Mouse (Mus musculus) liver, embryonic 14.5 days (tissue): ENCODE data around the gene Obscn. TPM values are rescaled to one million over a fixed set of nuclear protein-coding genes. Genes with fewer than 3 reads are reported as not detected.

Source experiments
- ATAC-seq: fragments of 200-750 bp; cut with Nextera tagmentation; 2 replicates; pipeline ENCODE4 v1.8.0; 2017; ENCODE audit warnings: moderate number of reproducible peaks, mild to moderate bottlenecking, moderate library complexity; ENCODE audit not compliant: insufficient read depth
- DNase-seq, 3 experiments: peaks; one replicate each; pipeline ENCODE4 v3.0.0-alpha.2; 2012 to 2013; ENCODE audit warnings: low read depth in 3 of 3, low spot score in 3 of 3
- H3K27ac ChIP-seq: fragments of 300-500 bp; sonication (generic); 2 replicates; pipeline ENCODE4 v1.5.1; 2014; ENCODE audit warnings: moderate library complexity, mild to moderate bottlenecking, control low read depth, inconsistent platforms
- H3K27me3 ChIP-seq: fragments of 300-500 bp; sonication (generic); 2 replicates; pipeline ENCODE4 v1.6.1; 2014; ENCODE audit warnings: mild to moderate bottlenecking, low read length, moderate library complexity; ENCODE audit not compliant: control insufficient read depth, insufficient read depth
- H3K36me3 ChIP-seq: fragments of 300-500 bp; sonication (generic); replicated peaks from 2 replicates; pipeline ENCODE4 v1.6.1; 2014; ENCODE audit warnings: low read depth; ENCODE audit not compliant: control insufficient read depth, insufficient read depth
- H3K4me1 ChIP-seq, 2 experiments: fragments of 200-500 bp in 1 of 2; fragments of 300-500 bp in 1 of 2; sonication (generic) in 1 of 2; replicated peaks; 2 replicates each; pipeline ENCODE4 v1.6.1; 2012 to 2014; ENCODE audit warnings: antibody characterized with exemption in 1 of 2, inconsistent platforms in 1 of 2, low read length in 1 of 2; ENCODE audit not compliant: control insufficient read depth in 2 of 2, insufficient read depth in 2 of 2
- H3K4me2 ChIP-seq: fragments of 300-500 bp; sonication (generic); 2 replicates; pipeline ENCODE4 v1.6.1; 2014; ENCODE audit warnings: low read depth, mild to moderate bottlenecking, control low read depth, moderate library complexity
- H3K4me3 ChIP-seq, 2 experiments: fragments of 200-500 bp in 1 of 2; fragments of 300-500 bp in 1 of 2; sonication (generic) in 1 of 2; 2 replicates each; pipeline ENCODE4 v1.5.1; 2012 to 2014; ENCODE audit warnings: low read depth in 2 of 2, low read length in 2 of 2, mild to moderate bottlenecking in 2 of 2, control low read depth in 1 of 2, inconsistent platforms in 1 of 2, moderate library complexity in 1 of 2; ENCODE audit not compliant: insufficient read depth in 1 of 2
- H3K9ac ChIP-seq: fragments of 300-500 bp; sonication (generic); replicated peaks from 2 replicates; pipeline ENCODE4 v1.6.1; 2014; ENCODE audit warnings: mild to moderate bottlenecking, control low read depth, moderate library complexity
- H3K9me3 ChIP-seq: fragments of 300-500 bp; sonication (generic); 2 replicates; pipeline ENCODE4 v1.6.1; 2016; ENCODE audit warnings: low read length, mixed read lengths; ENCODE audit not compliant: control insufficient read depth
- CTCF ChIP-seq: IDR thresholded peaks from 2 replicates; pipeline ENCODE4 v1.5.1; 2016; ENCODE audit warnings: antibody characterized with exemption, low read depth, control low read depth
- EP300 ChIP-seq: IDR thresholded peaks from 2 replicates; pipeline ENCODE4 v1.6.1; 2016; ENCODE audit warnings: antibody characterized with exemption, low read depth
- WGBS: fragments of 180-500 bp; shearing (Covaris S2); extraction: QIAGEN DNeasy Blood & Tissue Kit; methylation state at CpG from one replicate; pipeline ENCODE4 v1.1.7; 2014; ENCODE audit not compliant: insufficient replicate concordance; 5-methylcytosine and 5-hydroxymethylcytosine counted together
- polyA plus RNA-seq, 2 experiments: library from polyadenylated mRNA; depleted of rRNA in 1 of 2; stranded (reverse) in 1 of 2; unstranded in 1 of 2; fragments of >200 nt; fragmentation: Nextera tagmentation in 1 of 2; extraction: Ambion mirVana in 1 of 2; gene quantifications; 2 replicates each; pipeline versions ENCODE4 v1.2.1 to v1.2.3; 2012 to 2014

Gene Obscn
- polyA plus RNA-seq, 2 experiments: 0.06 to 0.11 TPM

GRCm38 (mm10) chr11:58959186-58959825, 176.9 kb downstream of the Obscn start:
- peak overlapping the region; percentile 63 to 76 for H3K4me3 ChIP-seq
- DNase-seq (peak in 1 of 3 experiments; percentile 45), ATAC-seq (no peak)
- 11% methylated on average over 15 of the region's 15 CpGs for WGBS
- peaks cover 25% of the 10 kb centered on the region for H3K27me3 ChIP-seq
- H3K36me3 ChIP-seq: peaks cover 14% of the 10 kb centered on the region
- H3K4me2 ChIP-seq: peak overlapping the region; percentile 77
- peak overlapping the region; percentile 68 for H3K27ac ChIP-seq
- peaks cover 3% of the 10 kb centered on the region; the same call in 1 of the 2 replicates for H3K9me3 ChIP-seq
- TF ChIP-seq CTCF: no peak
- no peak for TF ChIP-seq EP300
- peaks cover 12 to 22% of the 10 kb centered on the region in 2 experiments for H3K4me1 ChIP-seq
- peak overlapping the region; percentile 73 for H3K9ac ChIP-seq

GRCm38 (mm10) chr11:58958536-58958935, 177.7 kb downstream of the Obscn start:
- DNase-seq (no peak), ATAC-seq (no peak)
- peaks cover 3% of the 10 kb centered on the region; the same call in 1 of the 2 replicates for H3K9me3 ChIP-seq
- H3K36me3 ChIP-seq: peaks cover 14% of the 10 kb centered on the region
- peak overlapping the region; percentile 4 to 63; a peak in 3 of 4 replicates for H3K4me3 ChIP-seq
- peak overlapping the region; percentile 68 for H3K27ac ChIP-seq
- peak overlapping the region; percentile 77 for H3K4me2 ChIP-seq
- peak overlapping the region; percentile 73 for H3K9ac ChIP-seq
- peaks cover 22% of the 10 kb centered on the region for H3K27me3 ChIP-seq
- TF ChIP-seq CTCF (no peak), EP300 (no peak)
- peaks cover 12 to 22% of the 10 kb centered on the region in 2 experiments for H3K4me1 ChIP-seq
- 72% methylated on average over 6 of the region's 6 CpGs for WGBS

GRCm38 (mm10) chr11:58957226-58957914, 178.8 kb downstream of the Obscn start:
- peak overlapping the region; percentile 77 for H3K4me2 ChIP-seq
- H3K4me1 ChIP-seq: peaks cover 20 to 30% of the 10 kb centered on the region in 2 experiments
- peaks cover 14% of the 10 kb centered on the region for H3K27me3 ChIP-seq
- H3K4me3 ChIP-seq: peak overlapping the region; percentile 85 to 91
- peaks cover 14% of the 10 kb centered on the region for H3K36me3 ChIP-seq
- peak overlapping the region; percentile 9; the same call in 1 of the 2 replicates for H3K27ac ChIP-seq
- H3K9me3 ChIP-seq: peaks cover 3% of the 10 kb centered on the region; the same call in 1 of the 2 replicates
- WGBS: 87% methylated on average over 5 of the region's 5 CpGs
- ATAC-seq (no peak), DNase-seq (peak in 1 of 3 experiments; percentile 36)
- TF ChIP-seq EP300: no peak
- no peak for TF ChIP-seq CTCF
- peak overlapping the region; percentile 45 for H3K9ac ChIP-seq

- Histone ChIP-seq H3K27me3 (peaks cover under 1% of the 10 kb centered on the region), H3K4me2 (peak overlapping the region; percentile 77), H3K4me3 (peak overlapping the region; percentile 85 to 91), H3K9ac (peak overlapping the region; percentile 99), H3K27ac (peak overlapping the region; percentile 98), H3K4me1 (peaks cover 20 to 30% of the 10 kb centered on the region in 2 experiments), H3K36me3 (peaks cover 14% of the 10 kb centered on the region), H3K9me3 (no peaks in the 10 kb centered on the region)
- 37% methylated on average over 8 of the region's 8 CpGs for WGBS
- DNase-seq (no peak), ATAC-seq (no peak)
- no peak for TF ChIP-seq CTCF
- TF ChIP-seq EP300: no peak
These were observed 180.3 kb downstream of the Obscn start for GRCm38 (mm10) chr11:58955868-58956257.
